Mouse (Mus musculus): ENCODE data around the gene Aprt. TPM values are rescaled to one million over a fixed set of nuclear protein-coding genes. Genes with fewer than 3 reads are reported as not detected.
A peak's percentile ranks its signal among the peaks of the same experiment; 100 is the strongest.

The Aprt gene
- polyA plus RNA-seq, 1 experiment: 261 TPM

GRCm38 (mm10) chr8:122551265-122552051 lies 25.3 kb downstream of the Aprt start, which contains the start of gene Piezo1:
TSS of gene Piezo1 (minus strand) at chr8:122551329.
- Histone ChIP-seq H3K27me3 (ENCODE audit: control insufficient read depth, insufficient read depth, insufficient read length) (no peaks in the 10 kb centered on the region), H3ac (ENCODE audit: control insufficient read depth, insufficient read length) (peak within 1 kb of the TSS; percentile 77), H3K4me2 (ENCODE audit: low read depth) (peak within 1 kb of the TSS; percentile 97), H3K79me2 (ENCODE audit: control insufficient read depth, insufficient read depth) (peaks cover 40% of the 10 kb centered on the region), H3K36me3 (ENCODE audit: control insufficient read depth, insufficient read depth) (peaks cover 3% of the 10 kb centered on the region), H3K4me3 (peak within 1 kb of the TSS; percentile 86)
- peak in 2 of 3 experiments; percentile 84 to 92 for TF ChIP-seq MYOD1 (IDR thresholded peaks at IDR 0.05; ENCODE audit: control insufficient read depth in 1 of 3, insufficient read length in 2 of 3, low read depth in 2 of 3)
- TF ChIP-seq E2F4 (IDR thresholded peaks at IDR 0.05; ENCODE audit: insufficient read depth): no peak
- no peak for TF ChIP-seq SRF (IDR thresholded peaks at IDR 0.05; ENCODE audit: control insufficient read depth, insufficient read length, low read depth)
- no peak for TF ChIP-seq REST (IDR thresholded peaks at IDR 0.05; ENCODE audit: insufficient read depth, insufficient read length)
- TF ChIP-seq MYOG (IDR thresholded peaks at IDR 0.05; ENCODE audit: control insufficient read depth in 1 of 3, insufficient read depth in 1 of 3, insufficient read length in 2 of 3, low read depth in 2 of 3): peak; percentile 31 to 94 (median 78)
- no peak for TF ChIP-seq CEBPB (IDR thresholded peaks at IDR 0.05; ENCODE audit: insufficient read depth, poor library complexity, severe bottlenecking)
- no peak for TF ChIP-seq USF1 (IDR thresholded peaks at IDR 0.05; ENCODE audit: low read depth)
- TF ChIP-seq POLR2A (IDR thresholded peaks at IDR 0.05; ENCODE audit: insufficient read length, low read depth): peak; percentile 95
- peak; percentile 50 for TF ChIP-seq TCF3 (IDR thresholded peaks at IDR 0.05; ENCODE audit: insufficient read length, low read depth)
- no peak for TF ChIP-seq MAX (IDR thresholded peaks at IDR 0.05; ENCODE audit: low read depth)
- TF ChIP-seq POLR2AphosphoS2 (IDR thresholded peaks at IDR 0.05; ENCODE audit: insufficient read length, low read depth): peak; percentile 94
- TF ChIP-seq TCF12 (IDR thresholded peaks at IDR 0.05; ENCODE audit: insufficient read depth, poor library complexity, severe bottlenecking): peak; percentile 16

- H3ac ChIP-seq (ENCODE audit: control insufficient read depth, insufficient read length): peak overlapping the region; percentile 77
- peaks cover 45% of the 10 kb centered on the region for H3K79me2 ChIP-seq (ENCODE audit: control insufficient read depth, insufficient read depth)
- peaks cover 3% of the 10 kb centered on the region for H3K36me3 ChIP-seq (ENCODE audit: control insufficient read depth, insufficient read depth)
- H3K4me2 ChIP-seq (ENCODE audit: low read depth): peak overlapping the region; percentile 2
- peak overlapping the region; percentile 86 for H3K4me3 ChIP-seq
- H3K27me3 ChIP-seq (ENCODE audit: control insufficient read depth, insufficient read depth, insufficient read length): no peaks in the 10 kb centered on the region
- TF ChIP-seq TCF12 (IDR thresholded peaks at IDR 0.05; ENCODE audit: insufficient read depth, poor library complexity, severe bottlenecking): no peak
- no peak for TF ChIP-seq CEBPB (IDR thresholded peaks at IDR 0.05; ENCODE audit: insufficient read depth, poor library complexity, severe bottlenecking)
- TF ChIP-seq MAX (IDR thresholded peaks at IDR 0.05; ENCODE audit: low read depth): no peak
- TF ChIP-seq POLR2A (IDR thresholded peaks at IDR 0.05; ENCODE audit: insufficient read length, low read depth): no peak
These were observed 25.8 kb downstream of the Aprt start for GRCm38 (mm10) chr8:122550995-122551264.

- H3K79me2 ChIP-seq (ENCODE audit: control insufficient read depth, insufficient read depth): peaks cover 50% of the 10 kb centered on the region
- H3K27me3 ChIP-seq (ENCODE audit: control insufficient read depth, insufficient read depth, insufficient read length): no peaks in the 10 kb centered on the region
- H3ac ChIP-seq (ENCODE audit: control insufficient read depth, insufficient read length): peak overlapping the region; percentile 77
- peaks cover 3% of the 10 kb centered on the region for H3K36me3 ChIP-seq (ENCODE audit: control insufficient read depth, insufficient read depth)
- TF ChIP-seq TCF12 (IDR thresholded peaks at IDR 0.05; ENCODE audit: insufficient read depth, poor library complexity, severe bottlenecking): no peak
- TF ChIP-seq MYOD1 (IDR thresholded peaks at IDR 0.05; ENCODE audit: control insufficient read depth in 1 of 3, insufficient read length in 2 of 3, low read depth in 2 of 3): peak in 1 of 3 experiments; percentile 4
- H3K4me3 ChIP-seq: peak overlapping the region; percentile 86
- H3K4me2 ChIP-seq (ENCODE audit: low read depth): peak overlapping the region; percentile 97
These were observed 26.3 kb downstream of the Aprt start for GRCm38 (mm10) chr8:122550234-122550994.

- H3ac ChIP-seq (ENCODE audit: control insufficient read depth, insufficient read length): no peak overlapping the region
- H3K79me2 ChIP-seq (ENCODE audit: control insufficient read depth, insufficient read depth): peaks cover 65% of the 10 kb centered on the region
- peak overlapping the region; percentile 86 for H3K4me3 ChIP-seq
- H3K27me3 ChIP-seq (ENCODE audit: control insufficient read depth, insufficient read depth, insufficient read length): no peaks in the 10 kb centered on the region
- peak overlapping the region; percentile 97 for H3K4me2 ChIP-seq (ENCODE audit: low read depth)
- peaks cover 3% of the 10 kb centered on the region for H3K36me3 ChIP-seq (ENCODE audit: control insufficient read depth, insufficient read depth)
- TF ChIP-seq TCF12 (IDR thresholded peaks at IDR 0.05; ENCODE audit: insufficient read depth, poor library complexity, severe bottlenecking) (no peak), SRF (IDR thresholded peaks at IDR 0.05; ENCODE audit: control insufficient read depth, insufficient read length, low read depth) (no peak), MYOD1 (IDR thresholded peaks at IDR 0.05; ENCODE audit: control insufficient read depth in 1 of 3, insufficient read length in 2 of 3, low read depth in 2 of 3) (no peak), POLR2AphosphoS2 (IDR thresholded peaks at IDR 0.05; ENCODE audit: insufficient read length, low read depth) (no peak)
These were observed 27.7 kb downstream of the Aprt start for GRCm38 (mm10) chr8:122548891-122549439.

- no peak overlapping the region for H3ac ChIP-seq (ENCODE audit: control insufficient read depth, insufficient read length)
- H3K4me3 ChIP-seq: peak overlapping the region; percentile 86
- peaks cover 6% of the 10 kb centered on the region for H3K36me3 ChIP-seq (ENCODE audit: control insufficient read depth, insufficient read depth)
These were observed 28.4 kb downstream of the Aprt start for GRCm38 (mm10) chr8:122548331-122548730.

More at GRCm38 (mm10) chr8:122548331-122548730, 28.4 kb downstream of the Aprt start:
- H3K4me2 ChIP-seq (ENCODE audit: low read depth): peak overlapping the region; percentile 97
- TF ChIP-seq TCF3 (IDR thresholded peaks at IDR 0.05; ENCODE audit: insufficient read length, low read depth) (no peak), POLR2AphosphoS2 (IDR thresholded peaks at IDR 0.05; ENCODE audit: insufficient read length, low read depth) (no peak), POLR2A (IDR thresholded peaks at IDR 0.05; ENCODE audit: insufficient read length, low read depth) (no peak), E2F4 (IDR thresholded peaks at IDR 0.05; ENCODE audit: insufficient read depth) (no peak), MYOD1 (IDR thresholded peaks at IDR 0.05; ENCODE audit: control insufficient read depth in 1 of 3, insufficient read length in 2 of 3, low read depth in 2 of 3) (no peak), CEBPB (IDR thresholded peaks at IDR 0.05; ENCODE audit: insufficient read depth, poor library complexity, severe bottlenecking) (no peak), SRF (IDR thresholded peaks at IDR 0.05; ENCODE audit: control insufficient read depth, insufficient read length, low read depth) (no peak), TCF12 (IDR thresholded peaks at IDR 0.05; ENCODE audit: insufficient read depth, poor library complexity, severe bottlenecking) (no peak), REST (IDR thresholded peaks at IDR 0.05; ENCODE audit: insufficient read depth, insufficient read length) (no peak), MAX (IDR thresholded peaks at IDR 0.05; ENCODE audit: low read depth) (no peak), USF1 (IDR thresholded peaks at IDR 0.05; ENCODE audit: low read depth) (no peak)
- H3K27me3 ChIP-seq (ENCODE audit: control insufficient read depth, insufficient read depth, insufficient read length): no peaks in the 10 kb centered on the region
- H3K79me2 ChIP-seq (ENCODE audit: control insufficient read depth, insufficient read depth): peaks cover 71% of the 10 kb centered on the region

Measured in myocyte (in vitro differentiated cells).